Mouse (Mus musculus) fat pad, adult 2 months (tissue): Measurements from ENCODE around the gene Topors.
"Not testable (repeated sequence)": the region's sequence is repeated elsewhere in the genome, so short reads cannot be mapped to it uniquely, and the experiment has no call there.

Source experiments
- DNase-seq: peaks from one replicate; pipeline ENCODE4 v3.0.0-alpha.2; 2011; ENCODE audit warnings: low read depth, low spot score; ENCODE audit errors: extremely low read depth

Topors gene

GRCm38 (mm10) chr4:40269430-40270032 is at the start of gene Topors, which contains the start of gene Smim27:
TSS of gene Topors (minus strand) at chr4:40269850.
TSS of gene Smim27 (plus strand) at chr4:40269579.
- DNase-seq = peak; percentile 70

- DNase-seq = no peak
Observed at GRCm38 (mm10) chr4:40317404-40317803, 47.8 kb upstream of the Topors start.

- no peak for DNase-seq
Observed at GRCm38 (mm10) chr4:40313026-40313425, 43.4 kb upstream of the Topors start.

- DNase-seq = no peak
Observed at GRCm38 (mm10) chr4:40312213-40312612, 42.6 kb upstream of the Topors start.

GRCm38 (mm10) chr4:40310796-40311383 is 41.2 kb upstream of the Topors start:
- peak; percentile 56 for DNase-seq

- DNase-seq = no peak
Observed at GRCm38 (mm10) chr4:40309682-40310081, 40.0 kb upstream of the Topors start.

- DNase-seq = no peak
Observed at GRCm38 (mm10) chr4:40302445-40303125, 32.9 kb upstream of the Topors start.

- no peak for DNase-seq
Observed at GRCm38 (mm10) chr4:40301076-40301789, 31.6 kb upstream of the Topors start.

- DNase-seq = no peak
Observed at GRCm38 (mm10) chr4:40299169-40299568, 29.5 kb upstream of the Topors start.

- not testable (repeated sequence) for DNase-seq
Observed at GRCm38 (mm10) chr4:40291511-40291910, 21.9 kb upstream of the Topors start.

GRCm38 (mm10) chr4:40289046-40289445 is 19.4 kb upstream of the Topors start:
- no peak for DNase-seq

- DNase-seq = no peak
Observed at GRCm38 (mm10) chr4:40287415-40287814, 17.8 kb upstream of the Topors start.

GRCm38 (mm10) chr4:40285582-40285981 is 15.9 kb upstream of the Topors start:
- DNase-seq = no peak

GRCm38 (mm10) chr4:40279276-40279900 is 9.7 kb upstream of the Topors start, which contains the start of gene Ndufb6:
TSS of gene Ndufb6 (minus strand) at chr4:40279421.
- DNase-seq = no peak

- no peak for DNase-seq
Observed at GRCm38 (mm10) chr4:40278880-40279275, 9.2 kb upstream of the Topors start.

- DNase-seq = no peak
Observed at GRCm38 (mm10) chr4:40268835-40269234, 815 bp downstream of the Topors start.

GRCm38 (mm10) chr4:40268204-40268813 is 1.3 kb downstream of the Topors start:
- DNase-seq = no peak

GRCm38 (mm10) chr4:40267681-40268080 is 2.0 kb downstream of the Topors start:
- DNase-seq = no peak

- DNase-seq = no peak
Observed at GRCm38 (mm10) chr4:40264321-40264720, 5.3 kb downstream of the Topors start.

GRCm38 (mm10) chr4:40254385-40255103 is 15.1 kb downstream of the Topors start:
- no peak for DNase-seq
